Mouse (Mus musculus) lung, postnatal 0 days (tissue): ENCODE measurements at regions not wholly inside any gene's neighbourhood (a gene's known extent, or its start where the extent isn't known, plus 50 kb on each side); places are given as distances from the start of the nearest gene placed in this dataset.

Experiments
- CTCF ChIP-seq: IDR thresholded peaks from 2 replicates; pipeline ENCODE4 v1.5.1; 2016; ENCODE audit warnings: antibody characterized with exemption, mild to moderate bottlenecking
- EP300 ChIP-seq: IDR thresholded peaks from 2 replicates; pipeline ENCODE4 v1.6.1; 2016; ENCODE audit warnings: antibody characterized with exemption, mild to moderate bottlenecking, control low read depth

- TF ChIP-seq CTCF: no peak
- no peak for TF ChIP-seq EP300
Measured at GRCm38 (mm10) chr10:72002875-72003720, 651.5 kb upstream of the Zwint start.
